Mouse (Mus musculus): ENCODE data around the gene March9. TPM values are rescaled to one million over a fixed set of nuclear protein-coding genes. Genes with fewer than 3 reads are reported as not detected.

Gene March9
- polyA plus RNA-seq, 1 experiment from 2014 or later = 3.9 TPM

- no peak overlapping the region; the same call in 1 of the 2 replicates for H3K27ac ChIP-seq
- H3K36me3 ChIP-seq (replicated peaks) = peaks cover 24% of the 10 kb centered on the region
- peak overlapping the region; percentile 33 for H3K4me3 ChIP-seq (replicated peaks)
- peak; percentile 40; the same call in 1 of the 2 replicates for ATAC-seq (ENCODE audit: low FRiP score)
- H3K9me3 ChIP-seq = no peaks in the 10 kb centered on the region
- 7% methylated on average over 48 of the region's 51 CpGs for WGBS
- peak overlapping the region; percentile 52 for H3K4me2 ChIP-seq
- peak overlapping the region; percentile 25; the same call in 1 of the 2 replicates for H3K9ac ChIP-seq
- H3K27me3 ChIP-seq = peaks cover 69% of the 10 kb centered on the region
- peaks cover 19% of the 10 kb centered on the region for H3K4me1 ChIP-seq
These were observed 31.8 kb upstream of the March9 start for GRCm38 (mm10) chr10:127091507-127092396.

- ATAC-seq (ENCODE audit: low FRiP score) = peak; percentile 9; the same call in 1 of the 2 replicates
- Histone ChIP-seq H3K36me3 (replicated peaks) (peaks cover 14% of the 10 kb centered on the region), H3K27me3 (peaks cover 69% of the 10 kb centered on the region), H3K9me3 (no peaks in the 10 kb centered on the region), H3K4me3 (replicated peaks) (peak overlapping the region; percentile 33), H3K4me2 (peak overlapping the region; percentile 52), H3K4me1 (peaks cover 19% of the 10 kb centered on the region), H3K27ac (no peak overlapping the region), H3K9ac (0 out of 2 replicates have a peak overlapping the region, but pooled peaks have one; percentile 25)
- 7% methylated on average over 57 of the region's 57 CpGs for WGBS
These were observed 30.8 kb upstream of the March9 start for GRCm38 (mm10) chr10:127090560-127091411.

GRCm38 (mm10) chr10:127085633-127086032 is 25.6 kb upstream of the March9 start:
- Histone ChIP-seq H3K9me3 (no peaks in the 10 kb centered on the region), H3K27me3 (peaks cover 83% of the 10 kb centered on the region), H3K36me3 (replicated peaks) (peaks cover 4% of the 10 kb centered on the region), H3K4me2 (no peak overlapping the region), H3K4me1 (peaks cover 22% of the 10 kb centered on the region), H3K27ac (no peak overlapping the region), H3K9ac (no peak overlapping the region), H3K4me3 (replicated peaks) (no peak overlapping the region)
- no peak for ATAC-seq (ENCODE audit: low FRiP score)
- WGBS = 81% methylated on average over 6 of the region's 6 CpGs

DNA sequence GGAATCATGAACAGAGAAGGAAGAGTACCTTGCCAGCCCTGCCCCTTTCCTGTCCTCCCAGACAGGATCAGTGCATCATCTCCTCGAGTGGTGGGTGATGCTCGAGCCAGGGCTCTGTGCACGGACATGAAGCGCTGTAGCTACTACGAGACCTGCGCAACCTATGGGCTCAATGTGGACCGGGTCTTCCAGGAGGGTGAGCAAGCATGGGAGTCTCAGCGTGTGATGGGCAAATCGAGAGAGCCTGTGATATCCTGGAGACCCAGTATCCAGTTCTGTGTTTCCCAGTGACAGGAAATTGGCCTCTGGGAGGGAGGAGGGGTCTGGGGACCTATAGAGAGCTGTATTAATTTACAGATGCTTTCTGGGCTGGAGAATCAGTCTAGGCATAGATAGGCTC is 25.1 kb upstream of the March9 start:
- Histone ChIP-seq H3K27me3 (peaks cover 83% of the 10 kb centered on the region), H3K27ac (no peak overlapping the region), H3K4me2 (no peak overlapping the region), H3K4me1 (peaks cover 27% of the 10 kb centered on the region), H3K9me3 (no peaks in the 10 kb centered on the region), H3K4me3 (replicated peaks) (no peak overlapping the region), H3K36me3 (replicated peaks) (peaks cover 4% of the 10 kb centered on the region), H3K9ac (no peak overlapping the region)
- ATAC-seq (ENCODE audit: low FRiP score) = no peak
- 86% methylated on average over 9 of the region's 9 CpGs for WGBS

- Histone ChIP-seq H3K9me3 (no peaks in the 10 kb centered on the region), H3K27ac (no peak overlapping the region), H3K4me2 (no peak overlapping the region), H3K36me3 (replicated peaks) (peaks cover 4% of the 10 kb centered on the region), H3K4me3 (replicated peaks) (no peak overlapping the region), H3K4me1 (peaks cover 36% of the 10 kb centered on the region), H3K9ac (no peak overlapping the region), H3K27me3 (peaks cover 83% of the 10 kb centered on the region)
- no peak for ATAC-seq (ENCODE audit: low FRiP score)
- 65% methylated on average over 5 of the region's 5 CpGs for WGBS
These were observed 23.9 kb upstream of the March9 start for GRCm38 (mm10) chr10:127083915-127084306.

DNA sequence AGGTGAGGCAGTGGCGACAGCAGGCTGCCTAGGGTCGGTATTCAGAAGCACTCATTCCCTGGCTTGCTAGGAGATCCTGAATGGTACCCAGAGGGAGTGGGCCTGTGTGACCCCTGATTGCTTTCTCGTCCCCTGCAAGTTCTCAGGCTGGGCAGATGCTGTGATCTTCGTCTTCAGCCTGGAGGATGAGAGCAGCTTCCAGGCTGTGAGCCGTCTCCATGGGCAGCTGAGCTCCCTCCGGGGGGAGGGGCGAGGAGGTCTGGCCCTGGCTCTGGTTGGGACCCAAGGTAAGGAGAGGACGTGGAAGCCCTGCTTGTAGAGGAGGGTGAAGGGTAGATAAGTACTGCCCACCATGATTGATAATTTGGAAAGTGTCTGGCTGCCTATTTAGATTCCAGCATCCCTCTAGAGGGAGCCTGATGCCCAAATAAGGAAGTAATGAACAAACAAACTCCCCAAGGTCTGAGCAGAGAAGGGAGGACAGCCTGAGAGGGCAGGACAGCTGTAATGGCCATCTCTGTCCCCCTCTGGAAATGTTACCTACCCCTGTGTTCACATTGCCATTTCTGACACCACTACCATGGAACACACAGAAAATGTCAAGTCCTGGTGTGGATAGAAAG is 23.4 kb upstream of the March9 start:
- peaks cover 4% of the 10 kb centered on the region for H3K36me3 ChIP-seq (replicated peaks)
- no peak overlapping the region for H3K9ac ChIP-seq
- H3K4me2 ChIP-seq = no peak overlapping the region
- peaks cover 80% of the 10 kb centered on the region for H3K27me3 ChIP-seq
- H3K27ac ChIP-seq = no peak overlapping the region
- H3K4me3 ChIP-seq (replicated peaks) = no peak overlapping the region
- WGBS = 37% methylated on average over 8 of the region's 8 CpGs
- no peaks in the 10 kb centered on the region for H3K9me3 ChIP-seq
- ATAC-seq (ENCODE audit: low FRiP score) = no peak
- peaks cover 37% of the 10 kb centered on the region for H3K4me1 ChIP-seq

DNA sequence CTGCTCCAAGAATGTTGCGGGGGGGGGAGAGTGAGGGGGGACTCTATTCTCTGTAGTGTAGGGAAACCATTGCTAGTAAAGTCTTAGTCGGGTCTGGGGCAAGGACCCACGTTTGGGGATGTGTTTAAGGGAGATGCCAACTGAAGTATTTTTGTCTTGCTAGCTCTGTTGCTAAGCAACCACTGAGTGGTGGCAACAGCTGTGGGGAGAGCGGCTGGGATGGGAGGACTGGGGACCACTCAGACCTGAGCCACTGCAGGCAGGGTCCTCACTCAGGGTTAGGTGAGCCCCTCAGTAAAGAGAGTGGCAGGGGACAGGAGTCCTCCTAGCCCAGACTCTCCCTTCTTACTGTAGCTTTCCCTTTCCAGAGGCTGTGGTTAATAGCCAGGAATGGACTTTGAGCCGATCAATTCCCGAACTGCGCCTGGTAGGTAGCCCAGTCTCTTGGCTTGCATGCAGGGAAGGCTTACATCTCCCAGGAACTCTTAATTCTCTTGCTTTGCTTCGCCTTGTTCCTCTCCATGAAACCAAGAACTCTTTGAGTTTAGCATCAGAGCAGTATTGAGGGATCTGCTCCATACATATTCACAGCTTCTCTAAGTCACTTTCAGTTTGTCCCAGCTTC is 22.1 kb upstream of the March9 start:
- ATAC-seq (ENCODE audit: low FRiP score) = peak; percentile 30; the same call in 1 of the 2 replicates
- no peaks in the 10 kb centered on the region for H3K9me3 ChIP-seq
- H3K9ac ChIP-seq = peak overlapping the region; percentile 48; the same call in 1 of the 2 replicates
- H3K27ac ChIP-seq = no peak overlapping the region
- peaks cover 48% of the 10 kb centered on the region for H3K4me1 ChIP-seq
- H3K4me2 ChIP-seq = peak overlapping the region; percentile 100
- H3K36me3 ChIP-seq (replicated peaks) = no peaks in the 10 kb centered on the region; the same call in 1 of the 2 replicates
- peaks cover 79% of the 10 kb centered on the region for H3K27me3 ChIP-seq
- 29% methylated on average over 8 of the region's 8 CpGs for WGBS
- peak overlapping the region; percentile 75 for H3K4me3 ChIP-seq (replicated peaks)

DNA sequence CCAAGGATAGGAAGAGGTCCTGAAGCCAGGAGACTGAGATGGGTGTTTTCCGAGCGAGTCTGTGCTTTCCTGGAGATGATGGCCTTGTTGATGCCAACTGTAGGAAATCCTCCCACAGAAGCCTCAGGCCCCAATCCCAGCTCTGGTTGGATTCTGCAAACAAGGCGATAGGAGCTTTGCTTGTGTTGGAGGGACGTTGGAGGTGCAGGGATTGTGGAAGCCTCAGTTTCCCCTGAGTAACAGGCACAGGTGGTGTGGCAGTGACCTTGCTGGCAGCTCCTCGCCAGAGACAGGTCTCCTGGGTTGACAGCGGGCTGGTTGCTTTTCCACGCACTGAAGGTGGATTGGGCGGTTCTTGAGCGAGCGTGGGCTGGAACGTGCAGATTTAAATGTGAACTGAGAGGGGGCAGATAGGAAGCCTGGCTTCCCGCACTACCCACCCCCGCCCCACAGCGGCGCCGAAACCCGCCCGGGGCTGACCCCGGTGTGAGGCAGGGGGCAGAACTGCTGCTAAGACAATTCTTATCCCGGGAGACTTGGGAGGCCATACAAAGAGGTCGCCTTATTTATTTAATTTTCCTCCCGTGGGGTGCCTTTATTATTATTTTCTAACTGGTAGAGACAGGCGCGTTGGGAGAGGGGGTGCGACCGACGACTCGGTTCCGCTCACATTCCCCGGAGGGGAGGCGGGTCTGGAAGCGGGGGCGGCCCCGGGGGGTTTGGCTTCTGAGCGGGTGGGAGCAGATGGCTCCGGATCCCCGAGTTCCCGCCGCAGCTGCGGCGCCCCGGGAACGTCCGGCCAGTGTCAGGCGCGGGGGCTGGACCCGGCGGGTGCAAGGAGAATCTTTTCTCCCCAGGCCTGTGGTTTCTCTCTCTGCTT is 21.2 kb upstream of the March9 start:
- no peaks in the 10 kb centered on the region for H3K36me3 ChIP-seq (replicated peaks)
- no peak overlapping the region for H3K27ac ChIP-seq
- peaks cover 81% of the 10 kb centered on the region for H3K27me3 ChIP-seq
- H3K9me3 ChIP-seq = no peaks in the 10 kb centered on the region
- 2% methylated on average over 48 of the region's 48 CpGs for WGBS
- peak overlapping the region; percentile 48 for H3K9ac ChIP-seq
- H3K4me1 ChIP-seq = peaks cover 50% of the 10 kb centered on the region
- H3K4me2 ChIP-seq = peak overlapping the region; percentile 100
- H3K4me3 ChIP-seq (replicated peaks) = peak overlapping the region; percentile 75
- no peak for ATAC-seq (ENCODE audit: low FRiP score)

- H3K4me2 ChIP-seq = peak overlapping the region; percentile 100
- H3K4me3 ChIP-seq (replicated peaks) = peak overlapping the region; percentile 75
- H3K4me1 ChIP-seq = peaks cover 51% of the 10 kb centered on the region
- H3K9me3 ChIP-seq = no peaks in the 10 kb centered on the region
- peaks cover 77% of the 10 kb centered on the region for H3K27me3 ChIP-seq
- ATAC-seq (ENCODE audit: low FRiP score) = peak; percentile 21
- peak overlapping the region; percentile 77; the same call in 1 of the 2 replicates for H3K27ac ChIP-seq
- under 1% methylated on average over 66 of the region's 70 CpGs for WGBS
- peak overlapping the region; percentile 87 for H3K9ac ChIP-seq
- H3K36me3 ChIP-seq (replicated peaks) = no peaks in the 10 kb centered on the region
These were observed 19.8 kb upstream of the March9 start for GRCm38 (mm10) chr10:127079665-127080391.

DNA sequence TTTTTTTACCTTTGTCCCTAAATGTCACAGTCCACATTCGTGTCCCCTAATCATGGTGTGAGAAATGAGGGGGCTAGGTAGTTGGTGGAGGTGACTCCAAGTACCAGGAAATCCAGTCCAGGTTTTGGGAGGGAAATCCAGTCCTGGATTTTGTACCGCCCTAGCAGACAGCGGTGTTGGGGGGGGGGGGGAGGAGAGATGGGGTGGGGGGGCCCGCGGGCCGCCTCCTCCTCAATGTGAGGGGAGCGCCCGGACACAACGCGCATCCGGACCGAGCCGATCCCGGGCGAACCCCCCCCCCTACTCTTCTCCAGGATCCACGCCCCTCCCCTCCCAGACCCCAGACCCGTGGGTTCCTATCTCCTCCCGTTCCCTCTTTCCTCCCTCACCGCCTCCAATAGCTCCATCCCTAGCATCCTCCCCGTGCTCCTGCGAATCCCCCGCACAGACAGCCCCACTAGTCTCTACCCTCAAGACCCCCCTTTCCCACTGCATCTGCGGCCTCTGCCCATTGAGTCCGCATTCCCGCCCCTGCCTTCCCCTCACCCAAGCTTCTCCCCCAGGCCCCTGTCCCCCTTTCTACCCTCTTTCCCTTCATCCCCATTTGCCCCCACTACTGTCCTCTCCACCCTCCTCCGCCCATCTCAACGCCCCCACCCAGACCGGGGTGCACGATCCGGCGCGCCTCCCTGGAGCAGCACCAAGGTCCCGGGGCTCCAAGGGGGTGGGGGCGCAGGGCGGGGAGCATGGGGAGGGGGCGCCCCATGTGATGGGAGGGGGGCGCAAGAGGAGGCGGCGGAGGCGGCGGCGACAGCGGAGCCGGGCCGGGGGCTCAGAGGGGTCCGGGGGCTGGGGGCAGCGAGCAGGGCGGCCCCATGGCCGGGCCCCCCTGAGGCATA is 18.9 kb upstream of the March9 start:
- WGBS = under 1% methylated on average over 27 of the region's 49 CpGs
- H3K4me3 ChIP-seq (replicated peaks) = peak overlapping the region; percentile 75

More for the DNA sequence above, 18.9 kb upstream of the March9 start:
- Histone ChIP-seq H3K9me3 (no peaks in the 10 kb centered on the region), H3K9ac (peak overlapping the region; percentile 87), H3K36me3 (replicated peaks) (no peaks in the 10 kb centered on the region), H3K27ac (peak overlapping the region; percentile 77), H3K4me2 (peak overlapping the region; percentile 100), H3K4me1 (peaks cover 51% of the 10 kb centered on the region), H3K27me3 (peaks cover 68% of the 10 kb centered on the region)
- peak; percentile 71 for ATAC-seq (ENCODE audit: low FRiP score)
